Mouse (Mus musculus) kidney, adult 2 months (tissue): ENCODE measurements around the gene Krt17. TPM values are rescaled to one million over a fixed set of nuclear protein-coding genes. Genes with fewer than 3 reads are reported as not detected.

ENCODE experiments used
- DNase-seq: peaks from one replicate; pipeline ENCODE4 v3.0.0; 2021
- H3K27ac ChIP-seq: fragments of 200-500 bp; 2 replicates; pipeline ENCODE4 v1.5.1; 2012; ENCODE audit warnings: low read depth, low read length, control low read depth, inconsistent platforms; ENCODE audit not compliant: insufficient read depth
- H3K27me3 ChIP-seq: fragments of 200-500 bp; replicated peaks from 2 replicates; pipeline ENCODE4 v1.6.1; 2012; ENCODE audit warnings: mild to moderate bottlenecking, moderate library complexity, low read length, inconsistent platforms; ENCODE audit not compliant: control insufficient read depth, insufficient read depth
- H3K36me3 ChIP-seq: fragments of 200-500 bp; 2 replicates; pipeline ENCODE4 v1.6.1; 2012; ENCODE audit warnings: mild to moderate bottlenecking, moderate library complexity, low read length, inconsistent platforms; ENCODE audit not compliant: control insufficient read depth, insufficient read depth
- H3K4me1 ChIP-seq: fragments of 200-500 bp; 2 replicates; pipeline ENCODE4 v1.6.1; 2011; ENCODE audit warnings: low read length; ENCODE audit not compliant: control insufficient read depth, insufficient read depth
- H3K4me3 ChIP-seq: fragments of 200-500 bp; 2 replicates; pipeline ENCODE4 v1.5.1; 2011; ENCODE audit warnings: mild to moderate bottlenecking, low read depth, low read length, control low read depth; ENCODE audit not compliant: insufficient read depth
- CTCF ChIP-seq: fragments of 200-500 bp; conservative IDR thresholded peaks from 2 replicates; pipeline ENCODE4 v1.5.1; 2011; ENCODE audit warnings: low read depth, mild to moderate bottlenecking, control low read depth, low read length, moderate library complexity, mixed read lengths; ENCODE audit not compliant: insufficient read depth, insufficient read length
- POLR2A ChIP-seq: fragments of 200-500 bp; IDR thresholded peaks from one replicate; pipeline ENCODE4 v1.6.1; 2011; ENCODE audit warnings: low read depth, low read length, control low read depth
- WGBS: fragments of 180-500 bp; shearing (Covaris S2); methylation state at CpG from one replicate; pipeline ENCODE4 v1.1.7; 2018; 5-methylcytosine and 5-hydroxymethylcytosine counted together
- polyA plus RNA-seq: library from polyadenylated mRNA; depleted of rRNA; stranded (reverse); fragments of >200 nt; gene quantifications from 2 replicates; pipeline ENCODE4 v1.2.3, GENCODE M21; 2012; rRNA removed

The Krt17 gene
- polyA plus RNA-seq, 1 experiment: 0.08 TPM

DNA sequence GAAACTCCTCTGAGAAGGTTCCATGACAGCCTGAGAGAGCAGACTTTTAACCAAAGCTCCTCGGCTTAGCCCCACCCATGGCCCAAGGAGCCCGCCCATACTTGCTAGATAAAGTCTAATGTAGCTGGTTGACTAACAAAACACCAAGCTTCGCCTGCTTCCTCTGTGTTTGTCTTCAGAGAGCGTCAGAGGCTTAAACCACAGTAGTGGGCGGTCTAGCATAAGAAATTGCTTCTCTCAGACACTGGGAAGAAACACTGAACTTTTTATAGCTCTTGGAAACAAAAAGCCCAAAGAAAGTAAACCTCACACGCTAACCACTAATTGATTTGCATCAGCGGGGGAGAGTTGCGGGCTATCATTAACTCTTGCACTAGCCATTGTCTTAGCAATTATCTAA, 39.1 kb downstream of the Krt17 start:
- H3K36me3 ChIP-seq: no peaks in the 10 kb centered on the region
- no peaks in the 10 kb centered on the region for H3K27me3 ChIP-seq
- no peak overlapping the region for H3K27ac ChIP-seq
- DNase-seq: no peak
- H3K4me1 ChIP-seq: no peaks in the 10 kb centered on the region
- WGBS: 49% methylated on average over 8 of the region's 8 CpGs
- H3K4me3 ChIP-seq: no peak overlapping the region
- TF ChIP-seq POLR2A: no peak
- TF ChIP-seq CTCF: no peak

GRCm38 (mm10) chr11:100219304-100219703, 41.5 kb downstream of the Krt17 start:
- no peaks in the 10 kb centered on the region for H3K36me3 ChIP-seq
- no peak overlapping the region for H3K4me3 ChIP-seq
- WGBS: 89% methylated on average over 4 of the region's 4 CpGs
- no peaks in the 10 kb centered on the region for H3K4me1 ChIP-seq
- DNase-seq: no peak
- no peak overlapping the region for H3K27ac ChIP-seq
- H3K27me3 ChIP-seq: no peaks in the 10 kb centered on the region
- TF ChIP-seq POLR2A: no peak
- no peak for TF ChIP-seq CTCF

DNA sequence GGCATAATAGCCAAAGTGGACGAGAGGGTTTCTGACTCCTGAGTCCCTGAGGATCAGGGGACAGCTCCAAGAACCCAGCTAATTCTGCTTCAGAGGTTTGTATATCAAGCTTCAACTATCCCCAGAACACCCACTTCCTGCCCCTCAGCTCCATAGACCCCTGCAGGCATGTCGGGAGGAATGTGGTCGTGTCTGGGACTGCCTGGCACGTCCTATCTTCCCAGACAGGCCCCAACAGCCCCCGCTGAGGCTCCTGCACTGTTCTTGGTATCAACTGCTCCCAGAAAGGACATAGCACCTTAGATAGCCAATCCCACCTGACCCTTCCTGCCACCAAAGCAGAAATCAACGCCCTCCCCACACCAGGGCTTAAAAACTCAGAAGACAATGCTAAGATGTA, 52.3 kb downstream of the Krt17 start:
- no peak overlapping the region for H3K27ac ChIP-seq
- TF ChIP-seq POLR2A (no peak), CTCF (no peak)
- DNase-seq: no peak
- H3K4me3 ChIP-seq: no peak overlapping the region
- H3K27me3 ChIP-seq: no peaks in the 10 kb centered on the region
- H3K36me3 ChIP-seq: no peaks in the 10 kb centered on the region
- WGBS: 44% methylated on average over 6 of the region's 6 CpGs
- no peaks in the 10 kb centered on the region for H3K4me1 ChIP-seq

DNA sequence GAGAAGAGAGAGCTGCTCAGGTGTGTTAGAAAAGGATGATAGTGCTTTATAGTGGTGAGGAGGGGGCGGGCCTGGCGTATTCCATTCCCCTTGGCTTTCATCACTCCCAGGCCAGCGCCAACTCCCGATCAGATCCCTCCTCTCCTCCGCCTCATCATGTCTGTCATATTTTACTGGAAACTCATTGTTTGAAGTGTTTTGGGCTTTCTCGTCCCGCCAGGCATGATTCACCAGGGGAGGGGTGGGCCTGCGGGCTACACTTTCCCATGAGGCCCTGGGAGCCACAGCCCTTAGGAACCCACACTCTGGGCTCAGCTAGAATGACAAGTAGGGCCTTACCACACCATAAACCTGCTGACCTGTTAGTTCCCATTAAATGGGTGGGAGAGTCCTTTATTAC, 53.3 kb downstream of the Krt17 start, which contains the start of gene Krt14:
TSS of gene Krt14 (minus strand) at position 51 of the 400 bp plus-strand sequence.
- TF ChIP-seq POLR2A: no peak
- TF ChIP-seq CTCF: no peak
- 78% methylated on average over 8 of the region's 8 CpGs for WGBS

More for the DNA sequence above, 53.3 kb downstream of the Krt17 start, which contains the start of gene Krt14:
- Histone ChIP-seq H3K36me3 (no peaks in the 10 kb centered on the region), H3K4me1 (no peaks in the 10 kb centered on the region), H3K27me3 (no peaks in the 10 kb centered on the region), H3K4me3 (no peak within 1 kb of the TSS), H3K27ac (no peak within 1 kb of the TSS)
- no peak for DNase-seq

Other genes starting within 250 kb of the Krt17 start
- gene Krt33a, start 244.8 kb downstream of the Krt17 start, polyA plus RNA-seq: not detected in 2 replicates
- gene Krt33b, start 231.2 kb downstream of the Krt17 start, polyA plus RNA-seq: not detected in 2 replicates
- gene Krt34, start 219.5 kb downstream of the Krt17 start, polyA plus RNA-seq: not detected in 2 replicates
- gene Krt31, start 210.5 kb downstream of the Krt17 start, polyA plus RNA-seq: not detected in 2 replicates
- not detected in 2 replicates for gene Krt32, start 172.8 kb downstream of the Krt17 start, polyA plus RNA-seq
- not detected in 2 replicates for gene Krt35, start 164.8 kb downstream of the Krt17 start, polyA plus RNA-seq
- gene Krt36, start 155.4 kb downstream of the Krt17 start, polyA plus RNA-seq: 0.11 TPM in 1 of 2 replicates, not detected in the other
- gene Krt13, start 139.5 kb downstream of the Krt17 start, polyA plus RNA-seq: not detected in 2 replicates
- gene Krt15, start 125.1 kb downstream of the Krt17 start, polyA plus RNA-seq: 3.1 and 3.9 TPM in 2 replicates
- 13.0 and 20.1 TPM in 2 replicates for gene Krt19, start 112.4 kb downstream of the Krt17 start, polyA plus RNA-seq
- not detected in 2 replicates for gene Krt9, start 67.8 kb downstream of the Krt17 start, polyA plus RNA-seq
- gene Krt14, start 53.5 kb downstream of the Krt17 start, polyA plus RNA-seq: 1.3 and 1.4 TPM in 2 replicates
- not detected in 2 replicates for gene Krt16, start 12.1 kb downstream of the Krt17 start, polyA plus RNA-seq
- not detected in 2 replicates for gene Krt42, start 8.8 kb upstream of the Krt17 start, polyA plus RNA-seq
- 116 and 173 TPM in 2 replicates for gene Eif1, start 58.9 kb upstream of the Krt17 start, polyA plus RNA-seq
- gene Gast, start 73.4 kb upstream of the Krt17 start, polyA plus RNA-seq: not detected in 2 replicates
- 3.0 and 3.6 TPM in 2 replicates for gene Hap1, start 95.1 kb upstream of the Krt17 start, polyA plus RNA-seq
- 220 and 229 TPM in 2 replicates for gene Jup, start 136.7 kb upstream of the Krt17 start, polyA plus RNA-seq
- 11.9 and 13.9 TPM in 2 replicates for gene P3h4, start 153.8 kb upstream of the Krt17 start, polyA plus RNA-seq
- gene Fkbp10, start 154.7 kb upstream of the Krt17 start, polyA plus RNA-seq: 12.5 and 15.9 TPM in 2 replicates
- 29.3 and 32.0 TPM in 2 replicates for gene Nt5c3b, start 180.8 kb upstream of the Krt17 start, polyA plus RNA-seq
- gene Klhl10, start 180.9 kb upstream of the Krt17 start, polyA plus RNA-seq: 0.13 and 0.34 TPM in 2 replicates
- 2.3 and 3.3 TPM in 2 replicates for gene Klhl11, start 211.7 kb upstream of the Krt17 start, polyA plus RNA-seq